Mouse (Mus musculus): ENCODE data around the gene Tm6sf2. TPM values are rescaled to one million over a fixed set of nuclear protein-coding genes. Genes with fewer than 3 reads are reported as not detected.

Gene Tm6sf2
- under 1 TPM; 0.38 to 0.80 TPM for total RNA-seq (2023)

GRCm38 (mm10) chr8:70072441-70073069 lies at the start of gene Tm6sf2:
Gene Tm6sf2, plus strand, starts transcription at chr8:70072924.

GRCm38 (mm10) chr8:70042583-70043455 lies 29.9 kb upstream of the Tm6sf2 start, which contains the start of the genes Mau2 and Sugp1:
Gene Mau2, minus strand, starts transcription at chr8:70042734.
Gene Sugp1, plus strand, starts transcription at chr8:70042813.

GRCm38 (mm10) chr8:70083285-70083684 lies 10.6 kb downstream of the Tm6sf2 start, which contains the start of gene Hapln4:
Gene Hapln4, plus strand, starts transcription at chr8:70083457.

GRCm38 (mm10) chr8:70120667-70121066 lies 47.9 kb downstream of the Tm6sf2 start, which contains the start of gene Ncan:
Gene Ncan, minus strand, starts transcription at chr8:70120873.

Other genes with a start within 250 kb of the Tm6sf2 start
- 1 to 10 TPM; 5.8 to 9.5 TPM for gene Pbx4, start 240.4 kb upstream of the Tm6sf2 start, total RNA-seq (2023)
- gene Cilp2, start 185.2 kb upstream of the Tm6sf2 start, total RNA-seq (2023): under 1 TPM in 1 of 2 experiments, not detected in 1; 0.15 TPM
- gene Tssk6, start 170.7 kb upstream of the Tm6sf2 start, total RNA-seq (2023): under 1 TPM; 0.42 to 0.96 TPM
- gene Ndufa13, start 170.4 kb upstream of the Tm6sf2 start, total RNA-seq (2023): 10 to 100 TPM; 44.0 to 54.0 TPM
- gene Yjefn3, start 170.2 kb upstream of the Tm6sf2 start, total RNA-seq (2023): not detected
- 10 to 100 TPM; 94.1 to 97.5 TPM for gene Gatad2a, start 76.5 kb upstream of the Tm6sf2 start, total RNA-seq (2023)
- 100 to 1,000 TPM; 132 to 142 TPM for gene Mau2, start 30.2 kb upstream of the Tm6sf2 start, total RNA-seq (2023)
- gene Sugp1, start 30.1 kb upstream of the Tm6sf2 start, total RNA-seq (2023): 10 to 100 TPM; 46.0 to 51.2 TPM
- gene Hapln4, start 10.5 kb downstream of the Tm6sf2 start, total RNA-seq (2023): not detected
- under 1 TPM in 1 of 2 experiments, not detected in 1; 0.17 TPM for gene Ncan, start 47.9 kb downstream of the Tm6sf2 start, total RNA-seq (2023)
- 10 to 100 TPM; 29.9 to 33.8 TPM for gene Nr2c2ap, start 58.4 kb downstream of the Tm6sf2 start, total RNA-seq (2023)
- gene Rfxank, start 66.2 kb downstream of the Tm6sf2 start, total RNA-seq (2023): 10 to 100 TPM; 35.2 to 37.1 TPM
- gene Borcs8, start 66.6 kb downstream of the Tm6sf2 start, total RNA-seq (2023): 10 to 100 TPM; 61.0 to 62.8 TPM
- gene Mef2b, start 66.8 kb downstream of the Tm6sf2 start, total RNA-seq (2023): 1 to 10 TPM; 2.8 to 3.5 TPM
- gene Tmem161a, start 99.4 kb downstream of the Tm6sf2 start, total RNA-seq (2023): 10 to 100 TPM; 42.8 to 48.4 TPM
- gene Slc25a42, start 139.4 kb downstream of the Tm6sf2 start, total RNA-seq (2023): 1 to 10 TPM; 8.1 to 9.4 TPM
- 10 to 100 TPM; 95.5 to 95.6 TPM for gene Sugp2, start 161.3 kb downstream of the Tm6sf2 start, total RNA-seq (2023)
- 10 to 100 TPM; 11.3 to 15.3 TPM for gene Armc6, start 161.5 kb downstream of the Tm6sf2 start, total RNA-seq (2023)
- gene Homer3, start 209.9 kb downstream of the Tm6sf2 start, total RNA-seq (2023): 10 to 100 TPM in 1 of 2 experiments, 1 to 10 TPM in 1; 9.6 to 13.6 TPM
- gene Ddx49, start 229.6 kb downstream of the Tm6sf2 start, total RNA-seq (2023): 10 to 100 TPM; 57.6 to 88.0 TPM
- gene Cope, start 229.6 kb downstream of the Tm6sf2 start, total RNA-seq (2023): 100 to 1,000 TPM; 101 to 134 TPM
- gene Cers1, start 242.9 kb downstream of the Tm6sf2 start, total RNA-seq (2023): not detected

Data from B cell, adult 67 days (primary cell).